Mouse (Mus musculus) midbrain, embryonic 14.5 days (tissue): ENCODE data around the gene Mmadhc. TPM values are rescaled to one million over a fixed set of nuclear protein-coding genes. Genes with fewer than 3 reads are reported as not detected.
A peak's percentile ranks its signal among the peaks of the same experiment; 100 is the strongest.

Experiments
- ATAC-seq: fragments of 200-750 bp; cut with Nextera tagmentation; 2 replicates; pipeline ENCODE4 v1.8.0; 2017; ENCODE audit warnings: moderate number of reproducible peaks, moderate library complexity; ENCODE audit not compliant: low FRiP score, low TSS enrichment
- DNase-seq: peaks from one replicate; pipeline ENCODE4 v3.0.0-alpha.2; 2015
- H3K27ac ChIP-seq: fragments of 300-500 bp; sonication (generic); replicated peaks from 2 replicates; pipeline ENCODE4 v1.5.1; 2014; ENCODE audit warnings: mild to moderate bottlenecking, low read depth, low read length, moderate library complexity
- H3K27me3 ChIP-seq: fragments of 300-500 bp; sonication (generic); 2 replicates; pipeline ENCODE4 v1.6.1; 2014; ENCODE audit warnings: low read length, control low read depth, mixed read lengths; ENCODE audit not compliant: control insufficient read depth, insufficient read depth
- H3K36me3 ChIP-seq: fragments of 300-500 bp; sonication (generic); 2 replicates; pipeline ENCODE4 v1.6.1; 2014; ENCODE audit warnings: low read length, control low read depth; ENCODE audit not compliant: control insufficient read depth, insufficient read depth
- H3K4me1 ChIP-seq: fragments of 300-500 bp; sonication (generic); 2 replicates; pipeline ENCODE4 v1.6.1; 2014; ENCODE audit warnings: mild to moderate bottlenecking, antibody characterized with exemption, low read length, control low read depth; ENCODE audit not compliant: control insufficient read depth, insufficient read depth
- H3K4me2 ChIP-seq: fragments of 300-500 bp; sonication (generic); 2 replicates; pipeline ENCODE4 v1.6.1; 2014; ENCODE audit warnings: mild to moderate bottlenecking, low read length, moderate library complexity
- H3K4me3 ChIP-seq: fragments of 300-500 bp; sonication (generic); replicated peaks from 2 replicates; pipeline ENCODE4 v1.5.1; 2014; ENCODE audit warnings: low read depth, low read length
- H3K9ac ChIP-seq: fragments of 300-500 bp; sonication (generic); replicated peaks from 2 replicates; pipeline ENCODE4 v1.6.1; 2014; ENCODE audit warnings: mild to moderate bottlenecking, low read length, moderate library complexity
- H3K9me3 ChIP-seq: fragments of 300-500 bp; sonication (generic); 2 replicates; pipeline ENCODE4 v1.6.1; 2016; ENCODE audit warnings: low read length, control low read depth, mixed read lengths; ENCODE audit not compliant: control insufficient read depth
- WGBS: fragments of 180-500 bp; shearing (Covaris S2); extraction: QIAGEN DNeasy Blood & Tissue Kit; methylation state at CpG from one replicate; pipeline ENCODE4 v1.1.7; 2014; 5-methylcytosine and 5-hydroxymethylcytosine counted together
- polyA plus RNA-seq: library from polyadenylated mRNA; unstranded; fragments of >200 nt; fragmentation: Nextera tagmentation; extraction: Ambion mirVana; gene quantifications from 2 replicates; pipeline ENCODE4 v1.2.1, GENCODE M21; 2014

Gene Mmadhc
- polyA plus RNA-seq, 1 experiment from 2014 or later: 150 TPM

GRCm38 (mm10) chr2:50276715-50277114 is 19.9 kb downstream of the Mmadhc start:
- Histone ChIP-seq H3K27ac (no peak overlapping the region), H3K4me1 (no peaks in the 10 kb centered on the region), H3K9me3 (no peaks in the 10 kb centered on the region), H3K9ac (no peak overlapping the region), H3K4me3 (no peak overlapping the region), H3K27me3 (no peaks in the 10 kb centered on the region), H3K36me3 (peaks cover 34% of the 10 kb centered on the region), H3K4me2 (no peak overlapping the region)
- 74% methylated on average over 10 of the region's 10 CpGs for WGBS
- no peak for ATAC-seq
- DNase-seq: no peak

- Histone ChIP-seq H3K4me2 (no peak overlapping the region), H3K27me3 (no peaks in the 10 kb centered on the region), H3K4me1 (no peaks in the 10 kb centered on the region), H3K36me3 (peaks cover 13% of the 10 kb centered on the region), H3K9me3 (no peaks in the 10 kb centered on the region), H3K9ac (no peak overlapping the region), H3K4me3 (no peak overlapping the region), H3K27ac (no peak overlapping the region)
- WGBS: 80% methylated on average over 6 of the region's 6 CpGs
- DNase-seq (no peak), ATAC-seq (no peak)
Observed at GRCm38 (mm10) chr2:50273415-50273814, 23.2 kb downstream of the Mmadhc start.

GRCm38 (mm10) chr2:50272165-50272564 is 24.4 kb downstream of the Mmadhc start:
- no peaks in the 10 kb centered on the region for H3K4me1 ChIP-seq
- H3K36me3 ChIP-seq: peaks cover 7% of the 10 kb centered on the region; the same call in 1 of the 2 replicates
- H3K27ac ChIP-seq: no peak overlapping the region
- 48% methylated on average over 5 of the region's 5 CpGs for WGBS
- peak; percentile 88 for DNase-seq
- H3K4me2 ChIP-seq: no peak overlapping the region
- no peaks in the 10 kb centered on the region for H3K27me3 ChIP-seq
- H3K9ac ChIP-seq: no peak overlapping the region
- H3K9me3 ChIP-seq: no peaks in the 10 kb centered on the region
- no peak overlapping the region for H3K4me3 ChIP-seq
- ATAC-seq: no peak

- no peak overlapping the region for H3K9ac ChIP-seq
- H3K27ac ChIP-seq: no peak overlapping the region
- H3K4me1 ChIP-seq: no peaks in the 10 kb centered on the region
- no peaks in the 10 kb centered on the region for H3K9me3 ChIP-seq
- WGBS: 82% methylated on average over 2 of the region's 2 CpGs
- no peaks in the 10 kb centered on the region for H3K36me3 ChIP-seq
- DNase-seq (no peak), ATAC-seq (no peak)
- H3K27me3 ChIP-seq: no peaks in the 10 kb centered on the region
- H3K4me2 ChIP-seq: no peak overlapping the region
- H3K4me3 ChIP-seq: no peak overlapping the region
Observed at GRCm38 (mm10) chr2:50268514-50268913, 28.1 kb downstream of the Mmadhc start.

- DNase-seq: no peak
- Histone ChIP-seq H3K36me3 (no peaks in the 10 kb centered on the region), H3K27me3 (no peaks in the 10 kb centered on the region), H3K9ac (no peak overlapping the region), H3K4me1 (no peaks in the 10 kb centered on the region), H3K4me3 (no peak overlapping the region), H3K9me3 (no peaks in the 10 kb centered on the region), H3K4me2 (no peak overlapping the region), H3K27ac (no peak overlapping the region)
- no peak for ATAC-seq
Observed at GRCm38 (mm10) chr2:50267046-50267445, 29.6 kb downstream of the Mmadhc start.

- Histone ChIP-seq H3K4me1 (no peaks in the 10 kb centered on the region), H3K27me3 (no peaks in the 10 kb centered on the region), H3K9ac (no peak overlapping the region), H3K27ac (no peak overlapping the region), H3K4me3 (no peak overlapping the region), H3K4me2 (no peak overlapping the region), H3K9me3 (no peaks in the 10 kb centered on the region), H3K36me3 (no peaks in the 10 kb centered on the region)
- 22% methylated on average over 2 of the region's 2 CpGs for WGBS
- ATAC-seq (no peak), DNase-seq (no peak)
Observed at GRCm38 (mm10) chr2:50265215-50265785, 31.3 kb downstream of the Mmadhc start.

- Histone ChIP-seq H3K4me2 (no peak overlapping the region), H3K4me1 (no peaks in the 10 kb centered on the region), H3K36me3 (no peaks in the 10 kb centered on the region), H3K9ac (no peak overlapping the region), H3K4me3 (no peak overlapping the region), H3K27ac (no peak overlapping the region), H3K9me3 (no peaks in the 10 kb centered on the region), H3K27me3 (no peaks in the 10 kb centered on the region)
- ATAC-seq (no peak), DNase-seq (no peak)
- WGBS: 84% methylated on average over 6 of the region's 6 CpGs
Observed at GRCm38 (mm10) chr2:50264059-50264458, 32.5 kb downstream of the Mmadhc start.

GRCm38 (mm10) chr2:50254955-50255354 is 41.6 kb downstream of the Mmadhc start:
- H3K4me2 ChIP-seq: no peak overlapping the region
- no peak for ATAC-seq
- no peaks in the 10 kb centered on the region for H3K4me1 ChIP-seq
- no peak for DNase-seq
- 88% methylated on average over 5 of the region's 5 CpGs for WGBS
- H3K27ac ChIP-seq: no peak overlapping the region
- H3K36me3 ChIP-seq: no peaks in the 10 kb centered on the region
- H3K4me3 ChIP-seq: no peak overlapping the region
- H3K9me3 ChIP-seq: no peaks in the 10 kb centered on the region
- no peak overlapping the region for H3K9ac ChIP-seq
- H3K27me3 ChIP-seq: no peaks in the 10 kb centered on the region

- Histone ChIP-seq H3K4me2 (no peak overlapping the region), H3K36me3 (no peaks in the 10 kb centered on the region), H3K9ac (no peak overlapping the region), H3K27me3 (no peaks in the 10 kb centered on the region), H3K27ac (no peak overlapping the region), H3K4me3 (no peak overlapping the region), H3K4me1 (no peaks in the 10 kb centered on the region), H3K9me3 (no peaks in the 10 kb centered on the region)
- ATAC-seq (no peak), DNase-seq (no peak)
- WGBS: 70% methylated on average over 3 of the region's 3 CpGs
Observed at GRCm38 (mm10) chr2:50248551-50248950, 48.0 kb downstream of the Mmadhc start.
